Mouse (Mus musculus) kidney, embryonic 15.5 days (tissue): ENCODE results near the gene Olfr1336. TPM values are rescaled to one million over a fixed set of nuclear protein-coding genes. Genes with fewer than 3 reads are reported as not detected.

Source experiments
- ATAC-seq: fragments of 200-750 bp; cut with Nextera tagmentation; replicated peaks from 2 replicates; pipeline ENCODE4 v1.8.0; 2017; ENCODE audit warnings: moderate TSS enrichment; ENCODE audit not compliant: low FRiP score
- H3K27ac ChIP-seq: fragments of 300-500 bp; sonication (generic); 2 replicates; pipeline ENCODE4 v1.5.1; 2015; ENCODE audit warnings: mild to moderate bottlenecking, inconsistent platforms
- H3K27me3 ChIP-seq: fragments of 300-500 bp; sonication (generic); 2 replicates; pipeline ENCODE4 v1.6.1; 2015; ENCODE audit warnings: inconsistent platforms
- H3K36me3 ChIP-seq: fragments of 300-500 bp; sonication (generic); 2 replicates; pipeline ENCODE4 v1.6.1; 2015; ENCODE audit warnings: inconsistent platforms
- H3K4me1 ChIP-seq: fragments of 300-500 bp; sonication (generic); 2 replicates; pipeline ENCODE4 v1.6.1; 2015; ENCODE audit warnings: inconsistent platforms
- H3K4me2 ChIP-seq: fragments of 300-500 bp; sonication (generic); 2 replicates; pipeline ENCODE4 v1.6.1; 2015; ENCODE audit warnings: moderate library complexity, mild to moderate bottlenecking, inconsistent platforms
- H3K4me3 ChIP-seq: fragments of 300-500 bp; sonication (generic); replicated peaks from 2 replicates; pipeline ENCODE4 v1.5.1; 2015; ENCODE audit warnings: mild to moderate bottlenecking, inconsistent platforms
- H3K9ac ChIP-seq: fragments of 300-500 bp; sonication (generic); 2 replicates; pipeline ENCODE4 v1.6.1; 2015; ENCODE audit warnings: mild to moderate bottlenecking, inconsistent platforms
- H3K9me3 ChIP-seq: fragments of 300-500 bp; sonication (generic); replicated peaks from 2 replicates; pipeline ENCODE4 v1.6.1; 2016; ENCODE audit warnings: inconsistent platforms
- WGBS: fragments of 180-500 bp; shearing (Covaris S2); methylation state at CpG from one replicate; pipeline ENCODE4 v1.1.7; 2015; ENCODE audit warnings: mixed read lengths; 5-methylcytosine and 5-hydroxymethylcytosine counted together
- polyA plus RNA-seq: library from polyadenylated mRNA; unstranded; fragments of >200 nt; fragmentation: Nextera tagmentation; extraction: Ambion mirVana; gene quantifications from 2 replicates; pipeline ENCODE4 v1.2.1, GENCODE M21; 2015

Olfr1336 gene
- polyA plus RNA-seq: not detected in 2 replicates

- H3K9ac ChIP-seq: no peak within 1 kb of the TSS
- no peak within 1 kb of the TSS for H3K4me3 ChIP-seq
- no peak for ATAC-seq
- no peaks in the 10 kb centered on the region; the same call in 1 of the 2 replicates for H3K9me3 ChIP-seq
- H3K4me2 ChIP-seq: no peak within 1 kb of the TSS
- no peaks in the 10 kb centered on the region for H3K27me3 ChIP-seq
- H3K36me3 ChIP-seq: no peaks in the 10 kb centered on the region
- no peak within 1 kb of the TSS for H3K27ac ChIP-seq
- no peaks in the 10 kb centered on the region for H3K4me1 ChIP-seq
Observed at GRCm38 (mm10) chr7:6455868-6456267, at the start of gene Olfr1336. TSS of gene Olfr1336 (plus strand) at chr7:6456168.

- Histone ChIP-seq H3K9me3 (no peaks in the 10 kb centered on the region), H3K36me3 (no peaks in the 10 kb centered on the region), H3K9ac (no peak within 1 kb of the TSS), H3K27ac (no peak within 1 kb of the TSS), H3K4me3 (no peak within 1 kb of the TSS), H3K4me2 (no peak within 1 kb of the TSS), H3K4me1 (no peaks in the 10 kb centered on the region), H3K27me3 (no peaks in the 10 kb centered on the region)
- WGBS: 1% methylated on average over 17 of the region's 17 CpGs
- ATAC-seq: peak; percentile 98
Observed at GRCm38 (mm10) chr7:6410043-6410442, 45.9 kb upstream of the Olfr1336 start, which contains the start of gene Gm20715. TSS of gene Gm20715 (plus strand) at chr7:6410277.

- Histone ChIP-seq H3K9me3 (no peaks in the 10 kb centered on the region), H3K4me2 (0 out of 2 replicates have a peak overlapping the region, but pooled peaks have one; percentile 12), H3K4me1 (no peaks in the 10 kb centered on the region), H3K36me3 (no peaks in the 10 kb centered on the region), H3K4me3 (no peak overlapping the region), H3K27me3 (no peaks in the 10 kb centered on the region), H3K9ac (no peak overlapping the region), H3K27ac (no peak overlapping the region)
- ATAC-seq: no peak
- 14% methylated on average over 18 of the region's 22 CpGs for WGBS
Observed at GRCm38 (mm10) chr7:6414626-6415441, 41.1 kb upstream of the Olfr1336 start.

GRCm38 (mm10) chr7:6415442-6415787, 40.6 kb upstream of the Olfr1336 start:
- ATAC-seq: no peak
- no peaks in the 10 kb centered on the region for H3K9me3 ChIP-seq
- H3K27me3 ChIP-seq: no peaks in the 10 kb centered on the region
- 0 out of 2 replicates have a peak overlapping the region, but pooled peaks have one; percentile 12 for H3K4me2 ChIP-seq
- no peaks in the 10 kb centered on the region for H3K36me3 ChIP-seq
- no peaks in the 10 kb centered on the region for H3K4me1 ChIP-seq
- WGBS: 15% methylated on average over 8 of the region's 8 CpGs
- no peak overlapping the region for H3K9ac ChIP-seq
- H3K4me3 ChIP-seq: no peak overlapping the region
- H3K27ac ChIP-seq: no peak overlapping the region

DNA sequence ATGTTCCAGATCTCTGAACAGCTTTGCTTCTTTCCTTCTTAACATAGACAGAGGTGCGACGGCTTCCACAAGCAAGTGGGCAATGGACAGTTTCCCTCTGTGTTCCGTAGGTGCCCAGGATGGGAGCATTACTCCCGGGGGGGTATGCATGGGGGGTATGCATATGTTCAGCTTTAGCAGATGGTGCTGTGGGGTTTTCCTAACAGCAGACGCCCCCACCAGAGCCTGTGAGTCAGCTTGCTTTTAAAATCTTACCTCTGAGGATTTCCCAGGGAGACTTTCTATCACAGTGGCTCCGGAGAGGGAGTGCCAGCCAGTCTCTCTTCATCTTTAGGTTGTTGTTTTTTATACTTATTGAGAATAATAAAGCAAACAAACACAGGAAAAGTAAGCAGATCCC, 36.1 kb upstream of the Olfr1336 start:
- no peaks in the 10 kb centered on the region for H3K27me3 ChIP-seq
- no peaks in the 10 kb centered on the region for H3K9me3 ChIP-seq
- WGBS: 75% methylated on average over 6 of the region's 6 CpGs
- ATAC-seq: no peak
- no peak overlapping the region for H3K9ac ChIP-seq
- H3K36me3 ChIP-seq: no peaks in the 10 kb centered on the region
- H3K4me2 ChIP-seq: no peak overlapping the region
- H3K27ac ChIP-seq: no peak overlapping the region
- H3K4me3 ChIP-seq: no peak overlapping the region
- H3K4me1 ChIP-seq: no peaks in the 10 kb centered on the region

DNA sequence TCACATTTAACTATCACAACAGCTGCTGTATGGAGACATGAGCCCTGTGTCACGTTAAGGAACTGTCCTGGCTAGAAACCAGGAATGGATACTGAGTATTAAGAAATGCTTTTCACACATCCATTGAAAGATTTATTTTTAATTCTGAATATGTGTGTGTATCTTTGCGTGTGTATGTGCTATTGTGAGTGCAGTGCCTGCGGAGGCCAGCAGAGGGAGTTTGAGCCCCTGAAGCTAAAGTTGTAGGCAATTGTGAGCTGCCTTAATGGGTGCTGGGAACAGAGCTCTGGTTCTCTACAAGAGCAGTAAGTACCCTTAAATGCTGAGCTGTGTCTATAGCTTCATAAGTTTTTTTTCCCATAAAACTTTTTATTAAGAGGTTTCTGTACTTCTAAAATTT, 26.6 kb upstream of the Olfr1336 start:
- H3K4me3 ChIP-seq: no peak overlapping the region
- 85% methylated on average over 3 of the region's 3 CpGs for WGBS
- H3K36me3 ChIP-seq: no peaks in the 10 kb centered on the region
- H3K4me1 ChIP-seq: no peaks in the 10 kb centered on the region
- H3K4me2 ChIP-seq: no peak overlapping the region
- peaks cover 2% of the 10 kb centered on the region; the same call in 1 of the 2 replicates for H3K9me3 ChIP-seq
- ATAC-seq: no peak
- no peak overlapping the region for H3K9ac ChIP-seq
- no peak overlapping the region for H3K27ac ChIP-seq
- H3K27me3 ChIP-seq: no peaks in the 10 kb centered on the region

DNA sequence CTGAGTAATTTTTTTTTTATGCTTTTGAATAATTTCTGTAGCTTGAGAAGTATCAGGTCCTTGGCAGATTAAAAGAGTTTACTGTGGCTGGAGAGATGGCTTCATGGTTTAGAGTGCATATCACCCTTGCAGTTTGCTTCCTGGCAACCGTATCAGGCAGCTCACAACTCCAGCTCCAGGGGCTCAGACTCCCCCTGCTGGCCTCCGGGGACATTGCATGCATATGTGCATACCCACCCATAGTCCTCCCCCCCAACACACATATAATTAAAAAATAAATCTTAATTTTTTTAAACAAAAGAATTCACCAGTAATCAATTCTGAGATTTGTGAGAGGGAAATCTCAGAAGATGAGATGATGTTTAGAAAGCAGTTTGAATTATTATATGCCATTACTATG, 25.6 kb upstream of the Olfr1336 start:
- no peak for ATAC-seq
- Histone ChIP-seq H3K9ac (no peak overlapping the region), H3K9me3 (peaks cover 2% of the 10 kb centered on the region; the same call in 1 of the 2 replicates), H3K27ac (no peak overlapping the region), H3K4me1 (no peaks in the 10 kb centered on the region), H3K36me3 (no peaks in the 10 kb centered on the region), H3K4me3 (no peak overlapping the region), H3K27me3 (no peaks in the 10 kb centered on the region), H3K4me2 (no peak overlapping the region)
- WGBS: 34% methylated on average over 2 of the region's 2 CpGs

GRCm38 (mm10) chr7:6438388-6438787, 17.6 kb upstream of the Olfr1336 start, which contains the start of gene Olfr1344:
TSS of gene Olfr1344 (plus strand) at chr7:6438688.
- WGBS: 73% methylated on average over 3 of the region's 3 CpGs
- Histone ChIP-seq H3K4me3 (no peak within 1 kb of the TSS), H3K4me1 (no peaks in the 10 kb centered on the region), H3K36me3 (no peaks in the 10 kb centered on the region), H3K27ac (no peak within 1 kb of the TSS), H3K9ac (no peak within 1 kb of the TSS), H3K9me3 (no peaks in the 10 kb centered on the region), H3K27me3 (no peaks in the 10 kb centered on the region), H3K4me2 (no peak within 1 kb of the TSS)
- no peak for ATAC-seq

- H3K27me3 ChIP-seq: no peaks in the 10 kb centered on the region
- no peak overlapping the region for H3K4me3 ChIP-seq
- no peak for ATAC-seq
- H3K9ac ChIP-seq: no peak overlapping the region
- no peak overlapping the region for H3K4me2 ChIP-seq
- no peaks in the 10 kb centered on the region for H3K4me1 ChIP-seq
- no peak overlapping the region for H3K27ac ChIP-seq
- H3K9me3 ChIP-seq: no peaks in the 10 kb centered on the region
- no peaks in the 10 kb centered on the region for H3K36me3 ChIP-seq
- 63% methylated on average over 2 of the region's 2 CpGs for WGBS
Observed at GRCm38 (mm10) chr7:6441173-6441572, 14.8 kb upstream of the Olfr1336 start.

- Histone ChIP-seq H3K4me1 (no peaks in the 10 kb centered on the region), H3K4me2 (no peak overlapping the region), H3K36me3 (no peaks in the 10 kb centered on the region), H3K27ac (no peak overlapping the region), H3K4me3 (no peak overlapping the region), H3K9me3 (no peaks in the 10 kb centered on the region; the same call in 1 of the 2 replicates), H3K27me3 (no peaks in the 10 kb centered on the region), H3K9ac (no peak overlapping the region)
- 87% methylated on average over 5 of the region's 5 CpGs for WGBS
- ATAC-seq: no peak
Observed at GRCm38 (mm10) chr7:6447771-6448170, 8.2 kb upstream of the Olfr1336 start.

GRCm38 (mm10) chr7:6456399-6456798, 431 bp downstream of the Olfr1336 start:
- H3K4me2 ChIP-seq: no peak overlapping the region
- ATAC-seq: no peak
- no peak overlapping the region for H3K27ac ChIP-seq
- 47% methylated on average over 3 of the region's 3 CpGs for WGBS
- no peaks in the 10 kb centered on the region for H3K4me1 ChIP-seq
- H3K27me3 ChIP-seq: no peaks in the 10 kb centered on the region
- no peaks in the 10 kb centered on the region for H3K36me3 ChIP-seq
- H3K9ac ChIP-seq: no peak overlapping the region
- H3K4me3 ChIP-seq: no peak overlapping the region
- no peaks in the 10 kb centered on the region; the same call in 1 of the 2 replicates for H3K9me3 ChIP-seq

DNA sequence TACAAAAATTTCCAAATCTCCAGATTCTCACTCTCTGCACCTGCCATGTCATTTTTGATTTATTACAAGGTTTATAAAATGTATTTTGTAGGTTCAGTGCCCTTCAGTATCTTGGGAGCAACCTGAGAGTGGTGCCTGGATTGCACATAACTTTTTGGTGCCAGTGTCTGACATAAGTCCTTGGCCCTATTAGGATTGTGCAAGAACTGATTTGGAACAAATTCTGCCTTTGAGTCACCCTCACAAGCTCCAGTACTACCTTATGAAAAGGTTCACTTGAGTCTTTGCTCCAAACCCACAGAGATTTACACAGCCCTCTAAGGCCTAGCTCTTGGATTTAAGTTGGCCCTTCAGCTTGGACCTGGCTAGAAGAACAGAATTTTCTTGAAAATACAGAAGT, 11.0 kb downstream of the Olfr1336 start, which contains the start of gene Olfr1346:
Gene Olfr1346, plus strand, starts transcription at position 151 of the 400 bp plus-strand sequence.
- H3K4me2 ChIP-seq: no peak within 1 kb of the TSS
- no peak within 1 kb of the TSS for H3K9ac ChIP-seq
- H3K9me3 ChIP-seq: no peaks in the 10 kb centered on the region
- no peaks in the 10 kb centered on the region for H3K36me3 ChIP-seq
- H3K4me1 ChIP-seq: no peaks in the 10 kb centered on the region
- ATAC-seq: no peak
- no peak within 1 kb of the TSS for H3K27ac ChIP-seq
- H3K27me3 ChIP-seq: no peaks in the 10 kb centered on the region
- no peak within 1 kb of the TSS for H3K4me3 ChIP-seq
